Mouse (Mus musculus): ENCODE measurements around the gene Wdr25. TPM values are rescaled to one million over a fixed set of nuclear protein-coding genes. Genes with fewer than 3 reads are reported as not detected.

Wdr25 gene
- total RNA-seq, 1 experiment, result 14.9 TPM

DNA sequence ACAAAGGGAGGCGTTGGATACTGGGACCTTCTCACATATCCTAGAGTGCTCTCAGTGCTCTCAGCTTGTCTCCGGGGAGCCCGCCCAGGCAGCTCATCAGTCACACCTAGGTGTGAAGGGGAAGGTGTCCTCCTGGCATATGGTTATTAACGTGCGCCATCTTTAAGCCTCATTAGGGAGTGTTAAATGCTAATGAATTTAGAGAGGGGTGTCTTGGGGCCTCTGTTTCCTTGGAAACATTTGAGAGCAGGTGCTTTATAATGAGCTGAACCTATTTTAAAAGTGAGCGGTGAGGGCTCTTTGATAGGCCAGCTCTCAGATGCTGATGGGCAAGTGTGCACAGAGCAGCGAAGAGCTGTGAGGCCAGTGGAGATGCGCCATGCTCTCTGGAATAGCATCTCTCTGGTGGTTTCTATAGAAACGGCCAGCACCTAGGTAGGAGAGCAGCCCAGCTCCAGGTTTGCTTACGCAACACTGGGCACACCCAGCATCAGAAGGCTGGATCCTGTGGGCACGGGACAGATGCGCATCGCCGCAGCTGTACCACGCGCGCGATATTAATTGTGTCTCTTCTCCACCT lies 116.7 kb downstream of the Wdr25 start:
- no peak overlapping the region for H3K4me3 ChIP-seq (ENCODE audit: insufficient read depth in 1 of 2, low read depth in 1 of 2, low read length in 2 of 2, poor library complexity in 1 of 2, severe bottlenecking in 1 of 2)
- H3K9me3 ChIP-seq (ENCODE audit: control insufficient read depth, insufficient read depth, low read depth, low read length), result no peaks in the 10 kb centered on the region
- H3K27ac ChIP-seq (ENCODE audit: insufficient read depth, low read depth, low read length, poor library complexity, severe bottlenecking), result no peak overlapping the region
- no peak for DNase-seq (ENCODE audit: low read depth, low spot score)
- peaks cover 0 to 2% of the 10 kb centered on the region in 2 experiments; a peak in 1 of 4 replicates for H3K4me1 ChIP-seq (ENCODE audit: control insufficient read depth in 2 of 2, insufficient read depth in 2 of 2, low read length in 2 of 2, poor library complexity in 1 of 2)
- no peak for TF ChIP-seq ZC3H11A (IDR thresholded peaks at IDR 0.05; ENCODE audit: borderline replicate concordance, low read depth, low read length)
- TF ChIP-seq ZNF384 (IDR thresholded peaks at IDR 0.05; ENCODE audit: low read depth, low read length), result no peak
- no peak for TF ChIP-seq CHD2 (IDR thresholded peaks at IDR 0.05; ENCODE audit: low read depth, low read length)
- no peak for TF ChIP-seq MAFK (IDR thresholded peaks at IDR 0.05; ENCODE audit: insufficient read depth, low read depth, low read length)
- no peak for TF ChIP-seq HCFC1 (IDR thresholded peaks at IDR 0.05; ENCODE audit: borderline replicate concordance, insufficient read depth, low read length)
- H3K9ac ChIP-seq (ENCODE audit: insufficient read depth, low read depth, low read length, poor library complexity, severe bottlenecking), result no peak overlapping the region
- in situ Hi-C loops (cut with MboI; ENCODE audit: low sequenced_read_pairs in 2 of 2, unreplicated experiment in 2 of 2), result no loop called here
- no peaks in the 10 kb centered on the region for H3K36me3 ChIP-seq (ENCODE audit: control insufficient read depth, insufficient read depth, low read length, poor library complexity, severe bottlenecking)

DNA sequence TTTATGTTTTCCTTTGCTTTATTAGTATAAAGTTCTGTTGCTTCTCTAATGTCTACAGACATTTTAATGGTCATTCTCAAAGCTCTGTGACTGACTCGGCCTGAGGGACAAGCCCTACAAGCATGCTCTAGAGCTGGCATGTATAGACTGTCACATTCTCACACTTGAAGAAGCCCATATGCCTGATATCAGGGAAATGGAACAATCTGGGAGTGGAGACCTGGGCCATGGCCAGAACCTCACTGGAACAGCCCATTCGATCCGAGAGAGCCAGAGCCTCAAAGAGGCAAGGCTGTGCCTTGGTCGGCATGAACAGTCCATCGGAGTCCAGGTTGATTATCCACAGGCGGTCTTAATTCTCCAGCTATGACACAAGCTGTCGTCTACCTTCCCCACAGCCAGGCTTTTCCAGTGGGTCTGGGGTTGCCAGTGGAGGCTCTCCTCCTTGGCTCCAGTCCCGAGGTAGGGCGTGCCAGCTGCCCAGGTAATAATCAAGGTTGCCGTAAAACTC lies 128.8 kb downstream of the Wdr25 start:
- DNase-seq (ENCODE audit: low read depth, low spot score), result no peak
- TF ChIP-seq CHD2 (IDR thresholded peaks at IDR 0.05; ENCODE audit: low read depth, low read length) (no peak), ZNF384 (IDR thresholded peaks at IDR 0.05; ENCODE audit: low read depth, low read length) (no peak), MAFK (IDR thresholded peaks at IDR 0.05; ENCODE audit: insufficient read depth, low read depth, low read length) (no peak), HCFC1 (IDR thresholded peaks at IDR 0.05; ENCODE audit: borderline replicate concordance, insufficient read depth, low read length) (no peak)
- H3K4me1 ChIP-seq (ENCODE audit: control insufficient read depth in 2 of 2, insufficient read depth in 2 of 2, low read length in 2 of 2, poor library complexity in 1 of 2), result no peaks in the 10 kb centered on the region
- no peak overlapping the region for H3K9ac ChIP-seq (ENCODE audit: insufficient read depth, low read depth, low read length, poor library complexity, severe bottlenecking)
- no peak overlapping the region for H3K27ac ChIP-seq (ENCODE audit: insufficient read depth, low read depth, low read length, poor library complexity, severe bottlenecking)
- H3K9me3 ChIP-seq (ENCODE audit: control insufficient read depth, insufficient read depth, low read depth, low read length), result no peaks in the 10 kb centered on the region
- H3K36me3 ChIP-seq (ENCODE audit: control insufficient read depth, insufficient read depth, low read length, poor library complexity, severe bottlenecking), result peaks cover 5% of the 10 kb centered on the region; the same call in 1 of the 2 replicates
- H3K4me3 ChIP-seq (ENCODE audit: insufficient read depth in 1 of 2, low read depth in 1 of 2, low read length in 2 of 2, poor library complexity in 1 of 2, severe bottlenecking in 1 of 2), result no peak overlapping the region
- in situ Hi-C loops (cut with MboI; ENCODE audit: low sequenced_read_pairs in 2 of 2, unreplicated experiment in 2 of 2), result loop anchor here in 1 of 2 experiments (10.0 kb wide), 1 partner anchor 293 kb away; no protein-coding TSS in a partner anchor

DNA sequence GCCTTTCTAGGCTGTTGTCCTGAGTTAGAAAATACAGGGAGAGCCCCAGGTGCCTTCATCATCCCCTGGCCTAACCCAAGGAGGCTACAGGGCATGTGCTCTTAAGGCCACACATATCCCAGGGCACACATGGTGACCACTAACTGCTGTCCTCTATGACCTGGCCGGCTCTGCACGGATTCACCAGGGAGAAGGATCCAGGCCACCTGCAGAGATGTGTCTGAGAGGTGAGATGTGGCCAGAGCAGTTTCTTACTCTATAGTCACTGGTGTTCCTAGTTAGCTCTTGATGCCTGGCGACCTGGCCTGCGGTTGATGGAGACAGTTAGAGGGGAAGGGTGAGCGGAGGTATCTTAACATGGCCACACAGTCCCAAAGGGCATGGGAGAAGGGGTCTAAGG lies 129.5 kb downstream of the Wdr25 start:
- in situ Hi-C loops (cut with MboI; ENCODE audit: low sequenced_read_pairs in 2 of 2, unreplicated experiment in 2 of 2), result loop anchor here in 1 of 2 experiments (10.0 kb wide), 1 partner anchor 292 kb away; no protein-coding TSS in a partner anchor
- TF ChIP-seq HCFC1 (IDR thresholded peaks at IDR 0.05; ENCODE audit: borderline replicate concordance, insufficient read depth, low read length) (no peak), MAFK (IDR thresholded peaks at IDR 0.05; ENCODE audit: insufficient read depth, low read depth, low read length) (no peak), ZNF384 (IDR thresholded peaks at IDR 0.05; ENCODE audit: low read depth, low read length) (no peak), CHD2 (IDR thresholded peaks at IDR 0.05; ENCODE audit: low read depth, low read length) (no peak), ZC3H11A (IDR thresholded peaks at IDR 0.05; ENCODE audit: borderline replicate concordance, low read depth, low read length) (no peak)
- no peak for DNase-seq (ENCODE audit: low read depth, low spot score)
- no peaks in the 10 kb centered on the region for H3K9me3 ChIP-seq (ENCODE audit: control insufficient read depth, insufficient read depth, low read depth, low read length)
- no peaks in the 10 kb centered on the region for H3K4me1 ChIP-seq (ENCODE audit: control insufficient read depth in 2 of 2, insufficient read depth in 2 of 2, low read length in 2 of 2, poor library complexity in 1 of 2)
- peaks cover 5% of the 10 kb centered on the region; the same call in 1 of the 2 replicates for H3K36me3 ChIP-seq (ENCODE audit: control insufficient read depth, insufficient read depth, low read length, poor library complexity, severe bottlenecking)
- no peak overlapping the region for H3K4me3 ChIP-seq (ENCODE audit: insufficient read depth in 1 of 2, low read depth in 1 of 2, low read length in 2 of 2, poor library complexity in 1 of 2, severe bottlenecking in 1 of 2)
- no peak overlapping the region for H3K27ac ChIP-seq (ENCODE audit: insufficient read depth, low read depth, low read length, poor library complexity, severe bottlenecking)
- no peak overlapping the region for H3K9ac ChIP-seq (ENCODE audit: insufficient read depth, low read depth, low read length, poor library complexity, severe bottlenecking)

DNA sequence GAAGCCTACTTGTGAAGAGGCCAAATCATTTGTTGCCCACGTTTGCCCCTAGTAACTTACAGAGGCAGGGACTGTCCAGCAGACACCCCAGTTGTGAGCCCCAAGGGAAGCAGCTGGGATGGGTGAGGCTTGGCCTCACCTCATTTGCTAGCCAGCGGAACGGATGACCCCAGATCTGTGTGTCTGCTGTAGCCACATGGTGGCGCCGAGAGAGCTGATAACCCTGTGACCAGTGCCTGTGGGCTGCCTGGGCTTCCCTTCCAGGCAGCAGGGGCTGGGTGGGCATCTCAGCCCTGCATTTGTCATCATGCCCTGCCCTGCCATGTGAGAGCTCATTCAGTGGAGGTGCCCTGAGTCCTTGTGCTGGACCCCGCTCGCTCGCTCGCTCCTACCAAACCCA lies 130.3 kb downstream of the Wdr25 start:
- H3K27ac ChIP-seq (ENCODE audit: insufficient read depth, low read depth, low read length, poor library complexity, severe bottlenecking), result no peak overlapping the region
- H3K9ac ChIP-seq (ENCODE audit: insufficient read depth, low read depth, low read length, poor library complexity, severe bottlenecking), result no peak overlapping the region
- in situ Hi-C loops (cut with MboI; ENCODE audit: low sequenced_read_pairs in 2 of 2, unreplicated experiment in 2 of 2), result loop anchor here in 1 of 2 experiments (10.0 kb wide), 1 partner anchor 291 kb away; no protein-coding TSS in a partner anchor
- no peaks in the 10 kb centered on the region for H3K4me1 ChIP-seq (ENCODE audit: control insufficient read depth in 2 of 2, insufficient read depth in 2 of 2, low read length in 2 of 2, poor library complexity in 1 of 2)
- no peak for TF ChIP-seq MAFK (IDR thresholded peaks at IDR 0.05; ENCODE audit: insufficient read depth, low read depth, low read length)
- no peak for TF ChIP-seq HCFC1 (IDR thresholded peaks at IDR 0.05; ENCODE audit: borderline replicate concordance, insufficient read depth, low read length)
- no peak for TF ChIP-seq ZNF384 (IDR thresholded peaks at IDR 0.05; ENCODE audit: low read depth, low read length)
- TF ChIP-seq CHD2 (IDR thresholded peaks at IDR 0.05; ENCODE audit: low read depth, low read length), result no peak
- no peak for TF ChIP-seq ZC3H11A (IDR thresholded peaks at IDR 0.05; ENCODE audit: borderline replicate concordance, low read depth, low read length)
- no peak overlapping the region for H3K4me3 ChIP-seq (ENCODE audit: insufficient read depth in 1 of 2, low read depth in 1 of 2, low read length in 2 of 2, poor library complexity in 1 of 2, severe bottlenecking in 1 of 2)
- H3K9me3 ChIP-seq (ENCODE audit: control insufficient read depth, insufficient read depth, low read depth, low read length), result no peaks in the 10 kb centered on the region
- peaks cover 5% of the 10 kb centered on the region; the same call in 1 of the 2 replicates for H3K36me3 ChIP-seq (ENCODE audit: control insufficient read depth, insufficient read depth, low read length, poor library complexity, severe bottlenecking)
- DNase-seq (ENCODE audit: low read depth, low spot score), result no peak
